Mouse (Mus musculus) kidney, postnatal 25 days (tissue): ENCODE data around the gene Zfp715.
"Not testable (repeated sequence)": the region's sequence is repeated elsewhere in the genome, so short reads cannot be mapped to it uniquely, and the experiment has no call there.

Experiments
- DNase-seq, 2 experiments: peaks; one replicate each; pipeline ENCODE4 v3.0.0; 2021; ENCODE audit warnings: mixed read lengths in 2 of 2

Gene Zfp715

DNA sequence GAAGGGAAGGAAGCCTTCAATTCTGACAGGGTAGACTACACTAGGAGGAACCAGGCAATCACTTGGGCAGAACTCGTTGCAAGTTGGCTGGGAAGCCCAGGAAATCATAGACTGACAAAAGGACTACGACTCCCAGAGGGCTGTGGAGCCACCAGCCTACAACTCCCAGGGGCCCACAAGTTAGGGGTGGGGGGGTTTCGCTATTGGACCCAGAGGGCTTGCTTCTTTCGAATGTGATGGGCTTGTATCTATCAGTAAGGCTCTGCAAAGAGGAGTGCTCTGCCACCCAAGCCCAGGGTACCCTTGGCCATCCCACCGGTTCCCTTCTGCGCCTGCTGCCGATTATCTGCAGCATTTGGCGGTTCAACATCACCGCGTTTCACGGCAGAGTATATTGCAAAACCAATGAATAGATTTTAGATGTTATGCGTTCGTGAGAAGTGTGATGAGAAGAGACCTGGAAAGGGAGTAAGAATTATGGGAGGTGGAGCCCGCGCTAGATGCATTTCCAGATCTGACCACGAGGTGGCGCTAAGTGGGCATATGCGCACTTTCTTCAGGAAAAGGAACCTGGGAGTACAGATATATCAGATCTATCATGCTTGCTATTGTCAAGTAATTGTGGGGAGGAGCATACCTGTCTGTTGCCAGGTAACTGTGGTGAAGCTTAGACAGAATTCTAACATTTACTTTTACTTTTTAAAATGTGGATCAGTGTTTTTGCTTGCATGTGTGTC, 30.1 kb downstream of the Zfp715 start:
- DNase-seq, result peak; percentile 67 to 84

DNA sequence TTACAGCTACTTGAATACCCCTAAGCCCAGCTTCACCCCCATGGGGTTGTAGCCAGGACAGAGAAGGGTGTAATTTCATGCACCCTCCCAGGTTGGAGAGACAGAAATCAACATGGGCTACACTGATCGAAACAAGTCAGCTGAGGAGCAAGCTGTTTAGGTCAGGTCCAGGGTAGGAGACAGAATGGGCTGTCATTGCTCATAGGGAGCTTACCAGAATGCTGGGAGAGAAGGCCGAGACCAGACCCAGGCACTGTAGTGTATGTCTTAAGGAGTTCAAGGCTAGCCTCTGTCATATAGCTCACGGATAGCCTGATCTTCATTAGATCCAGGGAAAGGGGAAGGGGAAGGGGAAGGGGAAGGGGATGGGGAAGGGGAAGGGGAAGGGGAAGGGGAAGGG, 30.6 kb downstream of the Zfp715 start:
- DNase-seq, result no peak

DNA sequence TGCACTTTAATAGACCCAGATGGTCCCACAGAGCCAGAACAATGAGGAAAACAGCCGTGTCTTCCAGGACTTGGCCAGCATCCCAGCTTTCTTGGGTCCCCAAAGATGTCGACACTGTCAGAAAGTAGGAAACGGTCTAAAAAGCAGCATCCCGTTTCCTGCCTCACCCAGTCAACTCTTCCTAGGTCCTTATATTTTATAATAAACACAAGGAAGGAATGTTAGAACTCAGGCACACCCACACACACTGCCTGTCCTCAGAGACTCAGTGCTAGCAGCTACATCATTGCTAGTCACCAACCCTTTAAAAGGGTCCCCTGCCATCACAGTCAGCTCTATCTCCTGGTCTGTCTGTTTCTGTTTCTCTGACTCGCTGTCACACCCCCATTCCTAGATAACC, 35.7 kb downstream of the Zfp715 start:
- peak in 1 of 2 experiments; percentile 18 for DNase-seq

DNA sequence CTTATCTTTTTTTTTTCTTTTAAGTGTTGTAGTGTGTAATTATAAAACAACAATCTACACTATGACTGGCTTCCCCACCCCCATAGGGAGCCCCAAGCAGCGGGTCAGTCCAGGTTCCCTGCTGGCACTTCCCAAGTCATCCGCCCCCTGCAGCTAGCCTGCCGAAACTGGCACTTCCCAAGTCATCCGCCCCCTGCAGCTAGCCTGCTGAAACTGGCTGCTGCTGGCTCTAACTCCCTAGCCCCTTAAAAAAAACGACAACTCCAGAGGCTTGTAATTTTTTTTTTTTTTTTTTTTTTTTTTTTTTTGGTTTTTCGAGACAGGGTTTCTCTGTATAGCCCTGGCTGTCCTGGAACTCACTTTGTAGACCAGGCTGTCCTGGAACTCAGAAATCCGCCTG, 36.9 kb downstream of the Zfp715 start:
- DNase-seq, result not testable (repeated sequence)

DNA sequence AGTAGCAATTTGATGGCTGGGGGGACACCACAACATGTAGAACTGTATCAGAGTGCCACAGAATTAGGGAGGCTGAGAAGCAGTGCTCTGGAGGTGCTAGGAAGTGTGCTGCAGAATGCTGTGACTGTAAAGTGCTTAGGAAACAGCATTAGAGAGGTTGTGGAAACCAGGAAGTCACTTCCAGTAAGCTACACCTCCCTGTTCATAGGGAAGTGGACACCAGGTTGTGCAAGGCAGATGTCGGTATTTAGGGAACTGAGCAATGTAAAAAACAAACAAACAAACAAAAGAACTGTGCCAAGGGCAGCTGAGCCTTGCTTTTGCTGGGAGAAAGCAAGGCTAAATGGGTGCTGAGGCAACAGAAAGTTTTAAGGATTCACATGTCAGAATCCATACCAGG, 39.6 kb downstream of the Zfp715 start:
- no peak for DNase-seq

DNA sequence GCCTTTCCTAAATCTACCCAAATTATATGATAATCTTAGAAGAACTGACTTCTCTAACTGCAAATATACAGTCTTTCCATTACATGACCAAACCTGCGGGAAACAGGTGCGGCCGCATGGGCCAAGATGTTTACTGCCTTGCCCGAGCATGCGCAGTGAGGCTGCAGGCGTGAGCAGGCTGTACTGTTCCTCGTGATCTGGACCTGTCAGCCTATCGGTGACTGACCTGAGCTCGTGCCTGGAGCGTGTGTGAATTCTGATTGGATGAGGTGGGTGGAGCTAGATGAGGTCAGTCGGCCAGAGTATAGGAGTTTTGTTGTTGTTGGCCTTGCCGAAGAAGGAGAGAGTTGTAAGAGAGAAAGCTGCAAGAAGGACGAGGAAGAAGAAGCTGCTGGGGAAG, 45.7 kb downstream of the Zfp715 start:
- DNase-seq, result not testable (repeated sequence)

DNA sequence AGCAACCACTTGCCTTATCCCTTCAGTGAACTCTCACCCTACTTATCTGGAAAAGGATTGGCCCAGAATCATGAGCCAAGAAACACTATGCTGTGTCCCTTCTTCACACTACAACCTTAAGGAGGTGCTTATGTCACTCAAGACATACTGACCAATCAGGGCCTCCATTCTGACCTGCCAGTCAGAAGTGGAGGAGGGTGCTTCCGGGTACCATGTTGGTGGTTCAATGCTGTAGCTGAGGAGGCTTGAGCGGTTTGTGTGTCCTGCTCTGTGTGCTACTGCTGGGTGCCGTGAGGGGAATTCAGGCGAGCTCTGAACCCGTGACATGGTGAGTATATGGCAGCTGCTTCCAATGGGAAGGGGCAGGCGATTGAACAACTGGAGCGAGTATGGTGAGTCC, 59.6 kb downstream of the Zfp715 start:
- no peak for DNase-seq

DNA sequence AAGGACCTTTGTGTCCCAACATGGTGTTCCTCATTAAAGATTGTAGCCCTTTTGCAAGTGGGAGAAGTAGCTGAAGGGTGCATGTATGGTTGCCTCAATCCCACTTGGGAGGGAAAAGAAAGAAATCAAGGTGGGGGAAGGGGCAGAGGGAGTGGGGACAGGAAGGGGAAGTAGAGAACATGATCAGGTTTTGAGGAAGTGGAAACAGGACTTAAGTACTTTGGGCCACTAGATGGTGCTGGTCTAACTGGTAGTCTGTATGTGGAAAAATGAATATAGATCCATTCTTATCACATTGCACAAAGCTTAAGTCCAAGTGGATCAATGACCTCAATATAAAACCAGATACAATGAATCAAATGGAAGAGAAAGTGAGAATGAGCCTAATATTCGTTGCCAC, 62.4 kb downstream of the Zfp715 start:
- not testable (repeated sequence) for DNase-seq
